Mouse (Mus musculus) megakaryocyte progenitor cell, adult 5-6 weeks (primary cell): ENCODE results near the gene Nipal3. TPM values are rescaled to one million over a fixed set of nuclear protein-coding genes. Genes with fewer than 3 reads are reported as not detected.
A peak's percentile ranks its signal among the peaks of the same experiment; 100 is the strongest.

Experiments
- ATAC-seq: replicated peaks from 2 replicates; pipeline ENCODE4 v1.8.0; 2016; ENCODE audit warnings: mild to moderate bottlenecking, moderate TSS enrichment, inconsistent platforms; ENCODE audit not compliant: poor library complexity
- total RNA-seq, 2 experiments: library from RNA; stranded (forward) in 1 of 2; stranded (reverse) in 1 of 2; fragments of 157-497, 149-512 nt in 1 of 2; fragments of 200-1000 nt in 1 of 2; gene quantifications; 2 replicates each; pipeline versions ENCODE4 v1.2.3 to v1.2.4; 2015 to 2017

Gene Nipal3
- total RNA-seq (2015) (4.1 and 6.6 TPM in 2 replicates), total RNA-seq (2017) (18.8 and 23.3 TPM in 2 replicates)

GRCm38 (mm10) chr4:135494521-135495396 is at the start of gene Nipal3, which contains the start of gene Stpg1:
Gene Nipal3, minus strand, starts transcription at chr4:135495038.
Gene Stpg1, plus strand, starts transcription at chr4:135494790.
- peak; percentile 92 for ATAC-seq

GRCm38 (mm10) chr4:135544284-135544683 is 49.4 kb upstream of the Nipal3 start:
- ATAC-seq: no peak

- no peak for ATAC-seq
Observed at GRCm38 (mm10) chr4:135540057-135540456, 45.2 kb upstream of the Nipal3 start.

GRCm38 (mm10) chr4:135539056-135539455 is 44.2 kb upstream of the Nipal3 start:
- no peak for ATAC-seq

DNA sequence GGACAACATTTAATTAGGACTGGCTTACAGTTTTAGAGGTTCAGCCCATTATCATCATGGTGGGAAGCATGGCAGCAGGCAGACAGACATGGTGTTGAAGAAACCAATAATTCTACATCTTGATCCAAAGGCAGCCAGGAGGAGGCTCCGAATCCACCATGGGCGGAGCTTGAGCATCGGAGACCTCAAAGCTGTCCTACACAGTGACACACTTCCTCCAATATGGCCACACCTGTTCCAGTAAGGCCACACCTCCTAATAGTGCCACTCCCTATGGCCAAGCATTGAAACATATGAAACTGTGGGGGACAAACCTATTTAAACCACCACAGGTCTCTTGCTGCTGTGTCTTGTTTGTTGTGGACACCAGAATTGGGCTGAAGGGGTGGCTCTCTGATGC is 40.2 kb upstream of the Nipal3 start:
- ATAC-seq: no peak

DNA sequence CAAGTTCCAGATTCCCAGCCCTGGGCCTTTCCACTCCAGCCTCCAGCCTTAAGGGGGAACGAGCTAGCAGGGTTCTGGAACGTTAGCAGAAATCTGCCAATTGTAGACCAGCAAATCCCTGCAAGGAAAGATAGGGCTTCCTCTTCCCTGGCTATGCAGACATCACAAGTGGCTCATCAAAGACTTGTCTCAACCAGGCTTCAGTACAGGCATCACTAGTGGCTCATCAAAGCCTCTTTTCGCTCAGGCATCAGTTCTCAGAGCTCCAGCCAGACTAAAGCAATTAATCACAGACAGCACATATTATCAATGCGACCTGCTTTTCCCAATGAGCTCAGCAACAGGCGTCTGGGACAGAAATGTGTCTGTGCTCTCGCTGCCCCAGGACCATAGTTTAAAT is 38.2 kb upstream of the Nipal3 start:
- no peak for ATAC-seq

DNA sequence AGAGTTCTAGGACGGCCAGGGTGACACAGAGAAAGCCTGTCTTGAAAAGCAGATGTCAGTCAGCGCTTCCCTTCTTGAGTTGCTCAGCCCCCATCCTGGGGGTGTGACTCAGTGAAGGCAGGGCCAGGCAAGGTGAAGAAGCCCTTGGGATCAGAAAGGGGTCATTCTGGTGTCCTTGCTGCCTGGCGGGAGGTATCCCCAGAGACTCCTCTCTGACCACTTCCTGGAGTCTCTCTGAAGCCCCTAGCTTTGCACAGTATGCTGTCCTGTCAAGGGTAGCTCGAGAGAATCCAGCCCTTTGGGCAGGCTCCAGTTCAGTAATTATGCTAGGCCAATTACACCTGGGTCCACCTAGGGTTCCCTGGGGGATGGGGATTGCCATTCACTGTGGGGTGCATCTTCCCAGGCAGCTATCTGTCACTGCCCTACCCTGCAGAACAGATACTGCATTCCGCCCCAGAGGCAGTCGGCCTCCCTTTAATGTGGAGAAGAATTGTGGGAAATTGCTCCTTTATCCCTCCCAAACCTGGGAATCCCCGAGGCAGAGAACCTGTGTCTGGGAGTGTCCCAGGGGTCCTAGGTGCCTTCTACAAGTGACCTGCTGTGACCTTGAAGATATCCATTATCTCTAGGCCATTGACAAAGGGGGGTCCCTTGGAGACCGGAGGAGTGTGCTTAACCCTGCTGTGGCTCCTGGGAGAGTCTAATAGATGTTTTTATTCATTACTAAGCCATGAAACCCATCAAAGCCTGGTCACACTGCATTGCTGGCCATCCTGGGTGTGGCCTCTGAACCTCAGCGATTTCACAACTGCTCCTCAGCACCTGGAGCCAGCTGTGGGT is 37.2 kb upstream of the Nipal3 start:
- ATAC-seq: no peak

GRCm38 (mm10) chr4:135531236-135531635 is 36.4 kb upstream of the Nipal3 start:
- no peak for ATAC-seq

- ATAC-seq: no peak
Observed at GRCm38 (mm10) chr4:135530270-135530669, 35.4 kb upstream of the Nipal3 start.

DNA sequence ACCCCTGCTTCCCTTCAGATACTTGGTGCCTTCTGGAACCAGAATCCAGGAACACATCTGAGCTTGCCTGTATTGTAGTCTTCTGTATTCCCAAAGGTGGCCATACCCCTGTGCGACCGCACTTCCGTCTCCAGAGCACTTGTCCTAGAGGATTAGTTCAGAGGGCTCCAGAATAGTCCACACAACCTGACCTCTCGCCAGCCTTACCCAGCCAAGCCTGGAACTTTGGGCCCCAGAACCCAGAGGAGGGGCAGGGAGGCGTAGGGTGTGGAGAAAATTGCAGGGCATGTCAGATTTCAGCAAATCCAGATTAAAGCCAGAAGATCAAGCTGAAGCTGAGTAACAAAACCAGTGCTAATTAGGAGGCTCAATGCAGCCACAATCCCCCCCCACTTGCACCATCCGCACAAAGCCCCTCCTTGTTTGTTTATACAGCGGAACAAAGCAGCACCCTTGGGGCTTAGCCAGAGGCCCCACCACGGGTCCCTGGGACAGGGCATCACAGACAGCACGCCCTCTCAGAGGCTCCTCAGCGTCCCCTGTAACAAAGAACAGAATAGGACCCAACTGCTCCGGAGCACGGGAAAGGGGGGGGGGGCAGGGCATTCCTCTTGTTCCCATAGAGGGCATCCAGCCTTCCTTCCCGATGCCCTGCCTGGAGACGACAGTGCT is 31.3 kb upstream of the Nipal3 start:
- no peak for ATAC-seq

- no peak for ATAC-seq
Observed at GRCm38 (mm10) chr4:135525057-135525456, 30.2 kb upstream of the Nipal3 start.

DNA sequence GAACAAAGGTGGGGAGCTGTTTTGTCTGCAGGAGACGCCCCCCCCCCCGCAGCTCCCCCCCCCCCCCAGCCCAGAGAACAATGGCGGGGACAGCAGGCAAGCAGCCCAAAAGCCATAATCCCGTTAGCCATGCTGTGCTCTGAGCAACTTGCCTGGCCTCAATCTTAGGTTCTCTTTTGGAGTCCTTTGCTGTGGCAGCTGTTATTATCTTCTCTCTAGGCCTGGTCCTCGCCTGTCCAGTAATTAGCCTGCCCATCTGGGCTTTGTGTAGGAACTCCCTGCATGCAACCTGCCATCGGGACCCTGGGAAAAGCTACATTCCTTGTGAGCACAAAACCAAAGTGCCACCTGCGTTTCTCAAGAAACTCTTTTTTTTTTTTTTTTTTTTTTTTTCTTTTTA is 29.1 kb upstream of the Nipal3 start:
- no peak for ATAC-seq

DNA sequence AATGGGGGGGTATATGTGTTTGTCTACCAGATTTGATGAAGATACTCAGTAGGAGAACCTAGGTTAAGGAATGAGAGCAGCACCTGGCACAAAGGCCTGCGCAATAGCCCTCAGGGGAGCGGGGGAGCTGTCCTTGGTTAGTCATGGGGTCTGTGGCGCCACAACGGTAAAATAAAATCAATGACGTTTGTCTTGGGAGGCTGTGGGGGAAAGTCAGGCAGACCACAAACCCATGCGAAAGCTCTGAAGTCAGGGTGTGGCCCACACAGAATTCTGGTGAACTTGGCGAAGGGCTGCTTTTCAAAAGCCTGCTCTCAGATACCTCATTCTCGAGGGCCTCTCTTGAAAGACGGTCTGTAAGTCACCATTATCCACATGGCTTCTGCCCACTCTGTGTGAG is 25.6 kb upstream of the Nipal3 start:
- ATAC-seq: no peak

DNA sequence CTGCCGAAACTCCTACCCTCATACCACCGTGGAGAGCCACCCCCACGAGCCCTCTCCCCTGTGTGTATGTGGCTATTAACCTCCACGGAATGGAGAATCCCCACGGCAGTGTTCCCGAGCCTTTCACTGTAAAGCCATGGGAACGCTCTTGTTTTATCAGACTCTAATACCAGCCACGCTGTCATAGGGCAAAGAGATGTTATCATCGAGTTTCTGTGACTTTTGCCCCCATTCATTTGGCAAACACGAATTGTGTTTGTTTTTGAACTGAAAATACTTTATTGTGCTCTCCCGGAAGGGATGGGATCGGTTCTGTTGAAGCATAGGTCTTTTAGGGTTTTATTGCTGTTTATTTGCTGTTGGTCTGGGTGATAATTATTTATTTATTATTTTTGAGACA is 23.3 kb upstream of the Nipal3 start:
- no peak for ATAC-seq

DNA sequence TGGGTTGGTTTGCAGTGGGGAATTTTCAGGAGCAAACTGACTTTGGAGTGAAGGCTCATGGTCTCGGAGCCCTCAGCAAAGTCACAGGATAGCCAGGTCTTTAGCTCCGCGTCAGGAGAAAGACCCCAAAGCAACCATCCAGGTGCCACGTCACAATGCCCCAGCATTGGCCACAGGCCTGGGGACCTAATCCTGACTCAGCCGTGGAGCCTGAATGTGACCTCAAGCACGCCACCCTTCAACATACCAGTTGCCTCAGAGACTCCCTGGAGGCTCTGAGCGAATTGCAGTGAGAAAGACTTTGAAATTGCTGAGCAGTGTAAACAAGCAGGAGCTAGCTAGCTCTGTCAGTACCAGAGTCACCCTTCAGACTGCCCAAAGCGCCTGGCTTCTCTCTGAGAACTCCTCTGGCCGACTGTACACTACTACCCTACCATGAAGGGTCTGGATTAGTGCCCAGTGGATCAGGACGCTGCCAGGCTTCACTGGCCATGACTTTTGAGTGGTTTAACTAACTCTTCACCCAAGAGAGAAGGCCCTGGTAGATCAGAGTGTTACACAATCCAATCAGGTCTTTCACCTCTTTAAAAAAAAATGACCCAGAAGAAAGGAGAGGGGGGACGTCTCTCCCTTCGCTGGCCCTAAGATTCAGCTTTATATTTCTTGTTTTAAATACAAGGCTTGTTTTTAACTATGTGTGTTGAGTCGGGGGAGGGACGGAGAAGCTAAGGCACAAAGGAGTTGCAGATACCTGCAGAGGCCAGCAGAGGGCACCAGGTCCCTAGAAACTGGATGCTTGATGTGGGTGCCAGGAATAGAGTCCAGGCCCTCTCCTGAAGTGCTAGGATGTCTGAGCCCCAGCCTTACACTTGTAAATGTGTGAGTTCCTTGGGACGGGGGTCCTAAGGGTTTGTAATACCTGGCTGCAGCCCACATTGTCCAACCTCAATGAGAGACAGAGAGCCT is 21.8 kb upstream of the Nipal3 start:
- ATAC-seq: peak; percentile 88

DNA sequence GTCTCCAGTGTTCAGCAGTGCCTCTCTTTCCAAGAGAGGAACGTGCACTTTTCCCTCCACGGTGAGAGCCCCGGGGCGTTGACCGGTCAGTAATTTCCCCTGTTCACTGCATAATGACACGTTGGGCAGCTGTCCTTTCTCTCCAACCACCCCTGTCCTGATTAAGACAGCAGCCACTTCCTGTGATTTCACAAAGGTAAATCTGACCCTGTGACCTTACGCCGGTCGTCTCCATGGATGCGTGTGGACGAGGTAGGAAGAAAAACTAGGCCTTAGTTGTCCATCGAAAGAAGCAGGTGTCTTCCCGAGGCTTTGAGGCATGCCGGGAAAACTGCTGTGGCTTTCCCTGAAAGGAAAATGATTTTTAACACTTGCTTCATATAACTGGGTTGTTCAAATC is 20.1 kb upstream of the Nipal3 start:
- ATAC-seq: no peak

DNA sequence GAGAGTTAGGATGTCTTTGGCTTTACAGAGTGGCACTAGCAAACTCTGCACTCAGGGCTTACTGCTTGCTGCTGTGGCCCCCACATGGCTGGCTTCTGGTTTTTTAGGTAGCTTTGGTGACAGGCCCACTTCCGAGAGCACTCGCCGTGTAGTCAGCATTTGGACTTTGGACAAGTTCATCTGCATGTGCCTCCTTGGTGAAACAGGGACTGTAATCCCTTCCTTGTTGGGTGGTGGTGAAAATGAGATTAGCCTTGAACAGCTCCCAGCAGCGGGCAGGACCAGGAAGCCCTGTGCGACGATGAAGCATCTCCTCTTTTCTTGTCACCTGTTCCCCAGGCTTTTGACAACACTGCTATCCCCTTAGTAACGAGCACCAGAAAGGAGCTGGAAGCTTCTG is 19.0 kb upstream of the Nipal3 start:
- ATAC-seq: no peak

GRCm38 (mm10) chr4:135509515-135509914 is 14.7 kb upstream of the Nipal3 start:
- ATAC-seq: no peak

GRCm38 (mm10) chr4:135508419-135509039 is 13.7 kb upstream of the Nipal3 start:
- peak; percentile 48 for ATAC-seq
